Mouse (Mus musculus): ENCODE measurements around the gene Rps10. TPM values are rescaled to one million over a fixed set of nuclear protein-coding genes. Genes with fewer than 3 reads are reported as not detected.
A peak's percentile ranks its signal among the peaks of the same experiment; 100 is the strongest.

The Rps10 gene
- total and polyA plus RNA-seq, 3 experiments: 2,522 to 3,437 (median 3,351) TPM

GRCm38 (mm10) chr17:27621705-27622531, 14.6 kb downstream of the Rps10 start:
- peaks cover 53% of the 10 kb centered on the region for H3K79me2 ChIP-seq (replicated peaks; ENCODE audit: control insufficient read depth, extremely low read depth, insufficient read depth, poor library complexity, severe bottlenecking)
- peaks cover 5 to 30% of the 10 kb centered on the region in 2 experiments for H3K36me3 ChIP-seq (replicated peaks in 1 of 2; ENCODE audit: control insufficient read depth in 1 of 2, insufficient read depth in 1 of 2, low read length in 1 of 2)
- H3K27ac ChIP-seq (ENCODE audit: insufficient read depth, low read depth): peak overlapping the region; percentile 55; the same call in 1 of the 2 replicates
- no peak for DNase-seq (ENCODE audit: extremely low read depth)
- H3K27me3 ChIP-seq (replicated peaks): no peaks in the 10 kb centered on the region
- peak overlapping the region; percentile 95 for H3K4me2 ChIP-seq (ENCODE audit: insufficient read depth, low read depth, poor library complexity, severe bottlenecking)
- dilution Hi-C loops (cut with MboI; ENCODE audit: extremely low pct_ligation_motif_present, extremely low pct_unique_long_range_greater_than_20kb, low sequenced_read_pairs) (no loop called here), in situ Hi-C loops (cut with MboI; ENCODE audit: low pct_ligation_motif_present, low pct_unique_long_range_greater_than_20kb, low sequenced_read_pairs) (no loop called here)
- peak overlapping the region; percentile 63 to 92 (median 87) for H3K4me3 ChIP-seq (replicated peaks in 1 of 3; ENCODE audit: low read depth in 2 of 3, low read length in 2 of 3, poor library complexity in 1 of 3)
- H3K9me3 ChIP-seq (replicated peaks; ENCODE audit: low read length): peaks cover 7% of the 10 kb centered on the region
- H3K9ac ChIP-seq (ENCODE audit: insufficient read depth, low read depth): peak overlapping the region; percentile 89
- TF ChIP-seq MYC (IDR thresholded peaks at IDR 0.05; ENCODE audit: low read depth, low read length): 0 out of 2 replicates have a peak, but pooled peaks have one; percentile 37
- TF ChIP-seq SMC3 (IDR thresholded peaks at IDR 0.05; ENCODE audit: low read depth, low read length): no peak
- TF ChIP-seq MAZ (IDR thresholded peaks at IDR 0.05; ENCODE audit: low read depth, low read length): no peak
- TF ChIP-seq BHLHE40 (IDR thresholded peaks at IDR 0.05; ENCODE audit: low read depth, low read length): no peak
- no peak for TF ChIP-seq POLR2AphosphoS2 (IDR thresholded peaks at IDR 0.05; ENCODE audit: low read depth, low read length)
- peak; percentile 1; the same call in 1 of the 2 replicates for TF ChIP-seq CHD1 (IDR thresholded peaks at IDR 0.05; ENCODE audit: low read depth, low read length)
- no peak for TF ChIP-seq PAX5 (IDR thresholded peaks at IDR 0.05; ENCODE audit: low read length)
- no peak for TF ChIP-seq GABPA (IDR thresholded peaks at IDR 0.05; ENCODE audit: insufficient replicate concordance, low read depth, low read length)
- peak; percentile 72; the same call in 1 of the 2 replicates for TF ChIP-seq SIN3A (IDR thresholded peaks at IDR 0.05; ENCODE audit: low read length)
- no peak for TF ChIP-seq CHD2 (IDR thresholded peaks at IDR 0.05; ENCODE audit: low read length)
- 0 out of 2 replicates have a peak, but pooled peaks have one; percentile 28 for TF ChIP-seq EP300 (IDR thresholded peaks at IDR 0.05; ENCODE audit: low read length)
- no peak for TF ChIP-seq ZMIZ1 (IDR thresholded peaks at IDR 0.05; ENCODE audit: low read depth, low read length)
- TF ChIP-seq ZNF384 (IDR thresholded peaks at IDR 0.05; ENCODE audit: low read depth, low read length): no peak
- TF ChIP-seq ELF1 (IDR thresholded peaks at IDR 0.05; ENCODE audit: low read depth, low read length): no peak
- no peak for TF ChIP-seq E2F4 (IDR thresholded peaks at IDR 0.05; ENCODE audit: insufficient replicate concordance, low read depth, low read length)
- TF ChIP-seq TCF12 (IDR thresholded peaks at IDR 0.05; ENCODE audit: low read depth, low read length): no peak
- H3K4me1 ChIP-seq (ENCODE audit: control insufficient read depth in 1 of 2, insufficient read depth in 2 of 2): peaks cover 5 to 31% of the 10 kb centered on the region in 2 experiments; a peak in 3 of 4 replicates

- peaks cover 58% of the 10 kb centered on the region for H3K79me2 ChIP-seq (replicated peaks; ENCODE audit: control insufficient read depth, extremely low read depth, insufficient read depth, poor library complexity, severe bottlenecking)
- H3K27ac ChIP-seq (ENCODE audit: insufficient read depth, low read depth): no peak overlapping the region
- TF ChIP-seq SIN3A (IDR thresholded peaks at IDR 0.05; ENCODE audit: low read length) (no peak), JUND (conservative IDR thresholded peaks at IDR 0.05; ENCODE audit: low read depth, low read length) (no peak), POLR2A (IDR thresholded peaks at IDR 0.05; ENCODE audit: low read depth, low read length) (no peak), RAD21 (IDR thresholded peaks at IDR 0.05; ENCODE audit: low read depth, low read length) (no peak), ZKSCAN1 (IDR thresholded peaks at IDR 0.05; ENCODE audit: borderline replicate concordance, low read depth, low read length) (no peak)
- H3K9me3 ChIP-seq (replicated peaks; ENCODE audit: low read length): peaks cover 7% of the 10 kb centered on the region
- dilution Hi-C loops (cut with MboI; ENCODE audit: extremely low pct_ligation_motif_present, extremely low pct_unique_long_range_greater_than_20kb, low sequenced_read_pairs): no loop called here
- DNase-seq (ENCODE audit: extremely low read depth): no peak
- peak overlapping the region; percentile 33 to 87 (median 63) for H3K4me3 ChIP-seq (replicated peaks in 1 of 3; ENCODE audit: low read depth in 2 of 3, low read length in 2 of 3, poor library complexity in 1 of 3)
- H3K4me2 ChIP-seq (ENCODE audit: insufficient read depth, low read depth, poor library complexity, severe bottlenecking): peak overlapping the region; percentile 95
- H3K9ac ChIP-seq (ENCODE audit: insufficient read depth, low read depth): peak overlapping the region; percentile 67; the same call in 1 of the 2 replicates
- no peaks in the 10 kb centered on the region for H3K27me3 ChIP-seq (replicated peaks)
- in situ Hi-C loops (cut with MboI; ENCODE audit: low pct_ligation_motif_present, low pct_unique_long_range_greater_than_20kb, low sequenced_read_pairs): no loop called here
- peaks cover 5 to 31% of the 10 kb centered on the region in 2 experiments; a peak in 3 of 4 replicates for H3K4me1 ChIP-seq (ENCODE audit: control insufficient read depth in 1 of 2, insufficient read depth in 2 of 2)
- H3K36me3 ChIP-seq (replicated peaks in 1 of 2; ENCODE audit: control insufficient read depth in 1 of 2, insufficient read depth in 1 of 2, low read length in 1 of 2): peaks cover 9 to 36% of the 10 kb centered on the region in 2 experiments
Measured at GRCm38 (mm10) chr17:27621161-27621560, 15.3 kb downstream of the Rps10 start.
